Mouse (Mus musculus): ENCODE results near the gene Ltc4s.

The Ltc4s gene

DNA sequence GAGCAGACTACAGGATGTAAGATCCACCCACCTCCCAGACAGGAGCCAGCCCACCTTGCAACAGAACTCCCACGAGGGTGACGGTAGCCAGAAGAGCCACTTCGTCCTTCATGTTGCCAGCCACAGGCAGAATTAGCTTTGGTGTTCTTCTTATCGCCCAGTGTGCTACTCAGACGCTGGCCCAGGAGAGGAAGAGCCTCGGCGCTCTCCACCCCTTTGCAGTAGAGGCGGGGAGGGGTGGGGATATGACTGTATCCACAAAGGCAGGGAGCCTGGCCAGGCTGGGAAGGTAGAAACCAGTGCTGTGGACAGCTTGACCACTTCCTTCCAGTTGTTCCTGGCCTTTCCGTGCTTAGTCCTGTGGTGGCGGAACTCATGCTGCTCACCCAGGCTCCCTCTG lies at the start of gene Ltc4s:
Gene Ltc4s (minus strand): TSS at position 293 of the 400 bp plus-strand sequence.
- DNase-seq (ENCODE audit: low spot score), result no peak

DNA sequence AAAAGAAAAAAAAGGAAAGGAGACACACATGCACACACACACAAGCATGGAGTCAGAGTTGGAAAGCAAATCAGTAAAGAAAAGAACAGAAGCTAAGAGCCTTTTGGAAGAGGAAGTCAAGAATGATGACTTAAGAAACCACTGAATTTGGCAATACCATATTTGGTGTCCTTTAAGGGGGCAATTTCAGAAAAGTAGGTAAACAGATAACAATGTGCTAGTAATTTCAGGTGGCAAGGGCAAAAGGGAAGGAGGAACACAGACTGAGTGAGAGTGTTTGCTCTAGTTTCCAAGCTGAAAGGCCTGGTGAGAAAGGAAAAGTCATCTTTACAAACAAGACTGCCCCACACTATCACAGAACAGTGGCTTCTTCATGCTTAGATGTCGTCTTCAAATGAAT lies 48.0 kb upstream of the Ltc4s start:
- no peak for DNase-seq (ENCODE audit: low spot score)

DNA sequence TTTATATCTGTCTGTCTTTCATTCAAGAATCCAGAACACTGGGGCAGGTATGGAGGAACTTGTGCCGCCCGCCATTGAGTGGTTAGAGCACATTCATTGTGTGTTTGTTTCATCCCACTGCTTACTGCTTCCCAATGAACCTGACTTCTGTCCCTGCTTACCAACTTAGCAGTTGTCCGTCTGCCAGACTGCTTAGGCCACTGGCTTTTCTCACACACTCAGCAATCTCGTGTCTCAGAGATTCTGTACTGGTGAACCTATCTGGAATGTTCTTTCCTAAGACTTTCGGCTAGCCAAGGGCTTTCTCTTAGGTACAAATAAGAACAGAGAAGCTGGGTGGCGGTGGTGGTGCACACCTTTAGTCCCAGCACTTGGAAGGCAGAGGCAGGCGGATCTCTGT lies 47.3 kb upstream of the Ltc4s start:
- DNase-seq (ENCODE audit: low spot score), result no peak

DNA sequence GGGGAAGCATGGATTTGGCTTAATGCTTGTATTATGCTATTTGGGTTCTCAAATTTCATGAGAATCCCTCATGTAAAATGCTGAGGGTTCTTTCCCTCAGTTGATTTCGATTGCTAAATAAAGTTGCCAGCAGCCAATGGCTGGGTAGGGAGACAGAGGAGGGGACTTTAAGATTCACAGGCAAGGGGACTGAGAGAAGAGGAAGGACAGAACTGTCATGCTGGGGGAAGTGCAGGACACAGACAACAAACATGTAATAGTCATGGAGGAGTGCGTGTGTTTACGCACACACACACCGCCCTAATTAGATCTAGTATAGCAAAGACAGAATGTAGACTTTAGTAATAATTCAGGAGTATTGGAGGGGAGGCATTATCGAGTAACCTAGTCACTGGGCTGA lies 46.8 kb upstream of the Ltc4s start:
- DNase-seq (ENCODE audit: low spot score), result no peak

DNA sequence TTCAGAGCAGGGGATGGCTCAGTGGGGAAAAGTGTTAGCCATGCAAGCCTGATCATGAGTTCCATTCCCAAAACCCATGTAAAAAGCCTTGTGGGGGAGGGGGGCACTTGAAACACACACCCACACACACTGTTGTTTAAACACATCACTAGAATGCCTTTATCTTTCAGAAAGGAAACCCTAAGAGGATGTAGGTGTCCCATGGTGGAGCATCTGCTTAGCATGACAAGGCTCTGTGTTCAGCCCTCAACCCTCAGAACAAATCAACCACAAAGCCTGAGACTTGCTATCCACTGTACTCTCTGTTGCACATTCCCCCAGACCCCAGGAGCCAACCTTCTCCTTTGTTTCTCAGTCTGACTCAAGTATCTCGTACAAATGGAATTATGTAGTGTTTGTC lies 41.6 kb upstream of the Ltc4s start:
- no peak for DNase-seq (ENCODE audit: low spot score)

DNA sequence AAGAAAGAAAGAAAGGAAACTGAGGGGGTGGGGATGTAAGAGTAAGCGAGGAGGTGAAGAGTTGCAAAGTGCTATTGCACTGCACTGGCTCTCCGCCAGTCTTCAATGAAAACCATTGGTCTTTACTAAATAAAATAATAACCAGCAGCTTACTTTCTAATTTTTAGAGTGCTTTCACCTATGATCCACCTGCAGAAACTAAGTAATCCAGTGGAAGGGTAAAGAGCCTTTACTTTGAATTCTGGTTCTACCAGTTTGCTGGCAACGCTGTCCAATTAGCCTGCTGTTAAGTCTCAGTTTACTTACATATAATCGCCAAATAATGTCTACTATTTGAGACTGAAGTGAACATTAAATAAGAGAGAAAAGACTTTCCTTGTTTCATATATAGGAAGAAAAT lies 40.6 kb upstream of the Ltc4s start:
- no peak for DNase-seq (ENCODE audit: low spot score)

DNA sequence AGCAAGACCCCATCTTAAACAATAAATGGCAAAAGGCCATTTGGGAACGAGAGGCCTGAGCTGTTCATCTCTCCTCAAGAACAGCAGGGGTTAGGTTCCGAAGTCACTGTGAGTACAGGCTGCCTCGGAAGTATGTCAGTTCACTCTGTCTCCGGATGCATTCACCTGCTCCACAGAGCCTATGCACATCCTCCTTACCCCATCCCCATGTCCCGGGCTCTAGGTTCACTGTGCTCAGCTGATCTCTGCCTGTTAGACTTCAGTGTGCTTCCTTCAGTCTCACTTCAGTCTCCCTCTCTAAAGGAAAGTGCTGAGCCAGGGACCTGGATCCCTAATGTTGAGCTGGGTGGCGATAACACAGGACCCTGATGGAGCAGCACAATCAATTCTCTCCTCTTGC lies 39.3 kb upstream of the Ltc4s start:
- DNase-seq (ENCODE audit: low spot score), result no peak

DNA sequence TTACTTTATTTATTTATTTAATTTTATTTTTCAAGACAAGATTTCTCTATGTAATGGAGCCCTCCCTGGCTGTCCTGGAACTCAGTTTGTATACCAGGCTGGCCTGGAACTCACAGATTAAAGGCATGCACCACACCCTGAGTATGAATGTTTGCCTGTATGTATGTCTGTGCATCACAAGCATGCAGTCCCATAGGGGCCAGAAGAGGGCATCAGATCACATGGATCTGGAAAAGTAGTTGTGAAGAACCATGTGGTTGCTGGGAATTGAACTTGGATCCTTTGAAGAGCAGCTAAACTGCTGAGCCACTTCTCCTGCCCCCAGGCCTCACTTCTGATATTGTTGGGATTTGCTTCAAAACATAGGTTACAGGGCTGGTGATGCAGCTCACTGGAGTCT lies 38.6 kb upstream of the Ltc4s start:
- DNase-seq (ENCODE audit: low spot score), result no peak

DNA sequence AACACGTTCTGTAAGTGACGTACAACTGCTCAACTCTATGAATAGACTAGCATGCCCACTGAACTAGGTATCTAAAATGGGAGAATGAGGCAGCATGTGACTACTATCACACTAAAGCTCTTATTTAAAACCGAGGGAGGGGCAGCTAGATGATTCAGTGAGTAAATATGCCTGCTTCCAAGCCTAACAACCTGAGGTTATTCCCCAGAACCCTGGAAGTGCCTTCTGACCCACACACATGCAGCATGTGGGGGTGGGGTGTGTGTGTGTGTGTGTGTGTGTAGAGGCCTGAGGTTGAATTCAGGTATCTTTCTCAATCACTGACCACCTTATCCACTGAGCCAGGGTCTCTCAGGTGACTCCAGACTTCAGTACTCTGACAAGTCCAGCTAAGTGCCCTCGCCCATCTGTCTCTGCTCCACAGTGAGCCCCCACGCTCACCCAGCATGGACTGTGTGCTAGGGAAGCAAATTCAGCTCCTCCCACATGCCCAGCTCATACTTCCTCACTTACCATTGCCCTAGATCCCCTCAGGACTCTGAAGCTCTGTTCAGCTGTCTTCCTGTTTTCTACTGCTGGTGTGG lies 37.2 kb upstream of the Ltc4s start:
- DNase-seq (ENCODE audit: low spot score), result no peak

DNA sequence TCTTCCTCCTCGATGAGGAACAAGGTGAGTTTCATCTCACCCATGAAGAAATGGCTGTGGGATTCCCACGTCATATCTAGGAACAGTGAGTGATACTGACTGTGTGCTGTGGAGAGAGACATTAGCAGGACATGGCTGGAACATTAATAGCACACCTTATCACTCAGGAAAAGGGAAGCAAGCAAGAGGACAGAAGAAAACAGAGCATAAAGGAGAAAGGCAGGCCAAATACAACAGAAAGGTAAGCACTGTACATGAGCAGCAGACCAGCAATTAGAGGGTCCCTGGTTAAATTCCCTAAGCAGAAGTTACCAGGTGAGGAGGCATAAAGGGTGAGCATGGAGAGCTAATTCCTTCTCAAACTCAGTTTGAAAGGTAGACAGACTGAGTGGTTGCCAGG lies 36.7 kb upstream of the Ltc4s start:
- no peak for DNase-seq (ENCODE audit: low spot score)

DNA sequence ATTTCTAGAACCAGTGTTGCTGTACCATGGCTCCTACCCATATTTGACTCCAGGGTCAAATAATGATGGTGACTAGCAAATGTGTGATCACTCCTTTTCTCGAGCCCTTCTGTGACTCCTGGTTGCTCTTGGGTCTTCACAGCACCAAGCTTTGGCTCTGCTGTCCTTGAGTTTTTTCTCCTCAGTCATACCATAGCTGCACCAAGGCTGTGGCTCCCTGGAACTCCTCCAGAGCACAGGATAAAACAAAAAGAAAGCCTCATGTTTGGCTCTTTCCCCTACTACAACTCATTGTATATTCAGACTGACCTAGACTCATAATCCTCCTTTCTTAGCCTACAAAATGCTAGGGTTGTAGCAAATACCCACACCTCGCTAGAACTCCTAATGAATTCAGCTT lies 34.4 kb upstream of the Ltc4s start:
- no peak for DNase-seq (ENCODE audit: low spot score)

DNA sequence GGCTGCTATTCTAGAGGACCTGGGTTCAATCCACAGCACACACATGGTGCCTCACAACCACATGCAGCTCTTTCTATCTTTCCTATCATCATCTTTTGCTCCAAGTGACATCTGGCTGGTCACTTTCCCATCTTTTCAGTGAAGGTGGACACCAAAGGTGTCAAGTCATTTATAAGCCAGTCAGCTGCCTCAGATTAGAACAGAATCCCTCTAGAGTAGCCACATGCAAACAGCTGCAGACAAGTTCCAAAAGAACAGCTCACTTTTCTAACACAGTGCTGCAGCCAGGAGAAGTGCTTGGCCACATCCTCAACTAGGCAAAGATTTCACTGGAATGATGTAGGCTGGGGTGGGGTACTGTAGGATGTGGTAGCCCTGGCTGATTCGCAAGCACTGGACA lies 31.5 kb upstream of the Ltc4s start:
- no peak for DNase-seq (ENCODE audit: low spot score)

DNA sequence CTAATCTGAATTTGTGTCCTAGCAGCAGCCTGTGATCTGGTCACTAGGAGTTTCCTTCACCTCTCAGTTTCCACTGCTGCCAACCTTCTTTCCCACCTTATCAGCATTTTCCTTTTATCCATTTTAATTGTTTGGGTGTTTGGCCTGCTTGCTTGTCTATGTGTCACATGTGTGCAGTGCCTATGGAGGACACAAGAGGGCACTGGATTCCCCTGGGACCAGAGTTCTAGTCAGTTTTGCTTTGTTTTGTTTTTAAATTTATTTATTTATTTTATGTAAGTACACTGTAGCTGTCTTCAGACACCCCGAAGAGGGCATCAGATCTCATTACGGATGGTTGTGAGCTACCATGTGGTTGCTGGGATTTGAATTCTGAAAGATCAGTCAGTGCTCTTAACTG lies 30.7 kb upstream of the Ltc4s start:
- no peak for DNase-seq (ENCODE audit: low spot score)

DNA sequence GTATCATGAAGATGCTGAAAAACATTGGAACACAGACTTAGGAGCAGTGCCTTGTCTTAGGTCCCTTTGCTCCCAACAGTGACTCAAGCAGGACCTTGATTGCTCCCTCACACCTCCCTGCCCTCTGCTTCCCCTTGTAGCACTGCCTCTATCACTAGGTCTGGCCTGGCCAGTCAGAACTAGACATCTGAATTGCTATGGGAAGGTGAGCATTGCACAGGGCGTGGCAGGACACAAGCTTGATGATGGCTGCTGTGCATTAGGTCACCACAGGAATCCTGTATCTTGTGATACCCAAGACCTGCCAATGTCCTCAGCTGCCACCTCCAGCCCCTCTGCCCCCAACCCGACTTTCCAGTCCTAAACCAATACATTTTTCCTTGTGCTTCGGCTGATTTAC lies 28.6 kb upstream of the Ltc4s start:
- DNase-seq (ENCODE audit: low spot score), result no peak

DNA sequence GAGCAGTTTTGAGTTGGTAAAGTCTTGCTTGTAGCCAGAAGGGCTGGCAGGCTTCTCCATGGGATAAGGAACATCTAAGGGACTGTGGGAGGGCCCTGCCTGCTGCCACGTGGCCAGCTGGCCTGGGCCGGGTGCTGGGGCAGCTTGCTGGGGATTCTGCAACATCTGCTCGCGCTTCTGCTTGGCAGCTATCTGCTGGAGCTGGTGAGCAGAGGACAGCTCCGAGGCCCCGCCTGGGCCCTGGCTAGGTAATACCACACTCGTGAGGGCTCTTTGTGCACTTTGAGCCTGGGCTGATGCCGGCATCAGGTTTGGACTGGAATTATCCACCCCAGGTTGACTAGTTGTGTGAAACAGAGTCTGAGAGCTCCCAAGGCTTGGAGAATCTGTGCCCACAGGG lies 27.5 kb upstream of the Ltc4s start:
- DNase-seq (ENCODE audit: low spot score), result no peak

DNA sequence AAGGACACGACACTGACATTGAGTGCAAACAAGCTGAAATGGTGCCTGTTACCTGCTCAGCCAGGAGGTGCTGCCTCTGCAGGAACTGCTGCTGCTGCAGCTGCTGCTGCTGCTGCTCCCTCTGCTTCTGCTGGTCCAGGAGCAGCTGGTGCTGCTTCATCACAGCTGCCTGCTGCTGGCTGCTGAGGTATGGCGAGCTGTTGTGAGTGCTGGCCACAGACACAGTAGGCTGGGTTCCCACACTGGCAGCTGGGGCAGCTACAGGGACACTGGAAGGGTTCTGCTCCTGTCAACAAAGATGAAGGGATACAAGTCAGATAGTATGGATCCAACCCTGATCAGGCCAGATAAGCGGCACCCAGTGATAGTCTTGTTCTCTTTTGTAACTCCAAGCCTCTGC lies 24.8 kb upstream of the Ltc4s start:
- DNase-seq (ENCODE audit: low spot score), result no peak

DNA sequence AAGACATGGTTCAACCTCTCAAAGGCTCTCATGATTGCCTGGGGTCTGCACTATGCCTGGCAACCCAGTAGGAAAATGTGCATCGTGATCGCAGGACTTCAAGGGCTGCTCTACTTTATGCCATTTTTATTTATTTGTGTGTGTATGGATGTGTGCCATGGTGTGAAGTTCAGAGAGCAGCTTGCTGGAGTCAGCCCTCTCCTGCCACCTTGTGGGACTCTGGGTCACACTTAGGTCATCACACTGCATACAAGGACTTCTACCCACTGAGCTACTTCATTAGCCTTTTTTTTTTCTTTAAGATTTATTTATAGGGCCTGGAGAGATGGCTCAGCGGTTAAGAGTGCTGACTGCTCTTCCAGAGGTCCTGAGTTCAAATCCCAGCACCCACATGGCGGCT lies 23.6 kb upstream of the Ltc4s start:
- no peak for DNase-seq (ENCODE audit: low spot score)

DNA sequence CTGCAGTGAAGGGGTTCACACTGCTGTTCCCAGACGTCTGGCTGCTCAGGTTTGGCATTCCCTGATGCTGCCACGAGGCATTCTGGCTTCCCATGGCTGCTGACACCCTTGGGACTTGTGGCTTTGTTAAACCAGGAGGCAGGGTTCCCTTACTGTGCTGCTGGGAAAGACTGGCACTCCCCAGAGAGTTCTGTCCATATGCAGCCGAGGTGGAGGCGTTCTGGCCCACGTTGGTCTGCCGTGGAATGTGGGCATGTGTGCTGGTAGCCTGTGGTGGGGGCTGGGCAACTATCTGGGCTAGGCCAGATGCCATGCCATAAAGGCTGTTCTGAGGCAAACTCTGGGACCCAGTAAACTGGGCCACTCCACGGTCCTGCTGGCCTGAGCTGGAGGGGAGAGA lies 19.9 kb upstream of the Ltc4s start:
- DNase-seq (ENCODE audit: low spot score), result no peak

DNA sequence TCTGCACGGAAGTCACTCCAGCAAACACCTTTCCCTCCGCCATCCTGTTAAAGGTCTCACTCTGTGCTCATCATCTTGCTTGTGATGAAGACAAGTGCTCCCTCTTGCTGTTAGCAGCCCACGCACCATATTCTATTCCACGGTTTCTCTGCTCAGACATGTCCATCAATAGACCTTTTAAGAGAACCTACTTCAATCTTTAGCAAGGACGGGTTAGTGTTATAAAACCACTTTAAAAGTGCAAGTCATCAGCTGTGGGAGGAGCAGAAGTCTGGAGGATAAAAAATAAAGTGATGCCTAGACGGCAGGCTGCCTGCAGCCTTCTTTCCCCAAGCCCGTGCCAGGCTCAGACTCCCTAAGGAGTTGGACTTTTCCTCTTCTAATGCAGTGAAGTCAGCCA lies 18.2 kb upstream of the Ltc4s start:
- no peak for DNase-seq (ENCODE audit: low spot score)

DNA sequence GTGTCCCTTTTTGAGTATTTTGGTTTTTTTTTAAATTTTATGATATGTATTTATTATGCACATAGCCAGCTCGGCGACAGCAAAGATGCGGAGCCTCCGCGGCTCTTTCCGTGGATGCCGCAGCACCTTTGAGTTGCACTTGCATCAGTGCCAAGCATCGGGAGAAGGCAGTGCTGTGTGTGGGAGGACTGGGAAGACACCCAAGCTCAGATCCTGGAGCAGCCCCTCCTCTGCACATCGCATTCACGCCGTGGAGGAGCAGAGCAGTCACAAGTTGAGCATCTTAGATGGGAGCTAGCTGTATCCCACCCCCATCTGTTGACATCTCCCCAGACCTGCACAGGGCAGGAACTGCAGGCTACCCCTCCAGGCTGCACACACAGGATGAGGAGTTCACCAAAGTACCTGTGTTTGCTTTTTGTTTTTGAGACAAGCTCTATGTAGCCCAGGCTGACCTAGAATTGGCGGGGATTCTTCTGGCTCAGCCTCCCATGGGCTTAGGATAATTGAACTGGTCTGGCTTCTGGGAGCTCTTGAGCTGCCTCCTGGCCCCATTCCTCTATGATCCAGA lies 15.7 kb upstream of the Ltc4s start:
- DNase-seq (ENCODE audit: low spot score), result no peak

DNA sequence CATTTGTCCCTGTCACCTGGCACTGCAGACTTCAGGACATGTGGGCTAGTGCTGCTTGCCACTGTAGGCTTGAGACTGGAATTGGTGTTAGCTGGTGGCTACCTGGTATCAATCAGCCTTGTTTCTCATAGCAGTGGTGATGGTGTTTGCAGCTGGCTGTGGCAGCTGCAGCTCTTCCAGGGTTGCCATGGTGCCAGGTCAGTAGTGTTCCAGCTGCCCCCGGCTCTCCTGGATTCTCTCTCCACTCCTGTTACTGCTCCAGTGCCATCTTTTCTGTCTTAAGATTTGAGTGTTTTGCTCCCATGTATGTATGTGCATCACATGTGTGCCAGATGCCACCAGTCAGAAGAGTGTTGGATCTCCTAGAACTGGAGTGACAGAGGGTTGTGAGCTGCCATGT lies 15.0 kb upstream of the Ltc4s start:
- DNase-seq (ENCODE audit: low spot score), result no peak

DNA sequence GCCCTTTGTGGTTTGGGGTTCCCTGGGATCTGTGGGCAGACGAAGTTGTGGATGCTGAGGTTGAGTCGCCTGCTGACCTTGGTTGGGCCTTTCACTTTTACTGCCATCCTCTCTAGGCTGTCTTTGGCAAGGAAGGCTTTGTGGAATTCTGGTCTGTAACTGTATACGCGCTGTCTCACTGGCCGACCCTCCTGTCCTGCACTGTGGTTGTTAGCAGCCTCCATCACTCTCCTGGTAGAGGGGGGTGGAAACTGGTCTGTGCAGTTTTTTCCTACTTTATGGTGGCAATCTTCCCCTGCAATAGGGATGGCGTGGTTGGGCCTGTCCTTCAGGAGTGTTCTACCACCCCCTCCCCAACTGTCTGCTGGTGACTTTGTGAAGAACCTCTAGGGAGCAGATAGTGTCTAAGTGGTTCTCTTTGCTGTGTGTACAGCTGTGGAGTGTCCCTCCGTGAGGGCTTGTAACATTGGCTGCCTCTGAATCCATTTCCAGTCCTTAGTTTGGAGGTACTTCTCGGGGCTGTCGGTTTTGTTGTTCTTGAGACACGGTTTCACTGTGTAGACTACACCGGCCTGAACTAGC lies 14.4 kb upstream of the Ltc4s start:
- no peak for DNase-seq (ENCODE audit: low spot score)

DNA sequence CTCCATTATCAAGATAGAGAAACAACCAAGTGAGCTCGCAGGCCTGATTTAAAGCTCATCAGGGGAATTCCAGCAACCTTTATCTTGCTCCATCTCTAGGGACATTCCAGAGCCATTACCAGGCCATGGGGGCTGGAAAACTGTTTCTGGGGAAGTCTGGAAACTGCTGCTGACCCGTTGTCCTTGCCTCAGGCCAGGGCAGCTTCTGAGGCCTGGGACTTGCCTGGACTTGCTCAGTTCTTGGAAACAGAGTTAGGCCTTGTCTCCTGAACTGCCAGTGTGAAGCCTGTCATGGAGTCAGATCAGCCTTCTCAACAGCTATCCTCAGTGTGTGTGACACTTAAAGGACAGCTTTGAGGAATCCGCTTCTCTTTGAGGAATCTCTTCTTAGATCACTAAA lies 13.8 kb upstream of the Ltc4s start:
- DNase-seq (ENCODE audit: low spot score), result no peak

DNA sequence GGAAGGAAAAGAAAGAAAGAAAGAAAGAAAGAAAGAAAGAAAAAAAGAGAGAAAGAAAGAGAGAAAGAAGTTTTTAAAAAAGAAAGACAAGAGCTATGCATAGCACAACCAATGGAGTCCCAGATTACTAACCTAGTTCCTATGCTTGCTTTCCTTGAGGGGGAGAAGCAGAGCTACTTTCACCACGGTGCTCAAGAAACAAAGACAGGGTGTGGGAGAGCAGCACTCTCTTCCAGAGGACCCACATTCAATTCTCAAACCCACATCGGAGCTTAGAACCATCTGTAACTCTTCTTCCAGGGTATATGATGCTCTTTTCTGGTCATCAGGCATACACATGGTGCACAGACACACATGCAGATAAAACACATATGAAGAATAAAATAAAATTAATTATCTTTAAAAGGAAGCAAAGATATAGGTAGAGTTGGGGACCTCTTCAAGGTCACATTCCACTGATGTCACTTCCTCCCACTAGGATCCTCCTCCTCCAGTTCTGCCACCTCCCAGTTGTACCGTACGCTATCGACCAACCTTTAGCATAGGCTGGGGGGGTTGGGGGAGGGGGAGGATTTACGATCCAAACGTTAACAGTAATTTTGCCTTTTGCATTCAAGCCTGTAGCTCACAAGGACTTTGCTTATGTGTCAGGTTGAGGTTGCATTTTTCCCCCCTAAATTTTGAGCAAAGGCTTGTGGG lies 10.2 kb upstream of the Ltc4s start:
- DNase-seq (ENCODE audit: low spot score), result no peak

Measured in spleen, adult 12 weeks (tissue).